Mouse (Mus musculus): ENCODE measurements around the gene Lyplal1. TPM values are rescaled to one million over a fixed set of nuclear protein-coding genes. Genes with fewer than 3 reads are reported as not detected.

Lyplal1 gene
- polyA plus RNA-seq (2015; fragmentation: Nextera tagmentation; extraction: Ambion mirVana) = 7.6 TPM in 2 replicates

- WGBS (ENCODE audit: insufficient replicate concordance) = 3% methylated on average over 44 of the region's 44 CpGs
Observed at GRCm38 (mm10) chr1:186116701-186117488, at the start of gene Lyplal1. Gene Lyplal1 (minus strand): TSS chr1:186117310.

DNA sequence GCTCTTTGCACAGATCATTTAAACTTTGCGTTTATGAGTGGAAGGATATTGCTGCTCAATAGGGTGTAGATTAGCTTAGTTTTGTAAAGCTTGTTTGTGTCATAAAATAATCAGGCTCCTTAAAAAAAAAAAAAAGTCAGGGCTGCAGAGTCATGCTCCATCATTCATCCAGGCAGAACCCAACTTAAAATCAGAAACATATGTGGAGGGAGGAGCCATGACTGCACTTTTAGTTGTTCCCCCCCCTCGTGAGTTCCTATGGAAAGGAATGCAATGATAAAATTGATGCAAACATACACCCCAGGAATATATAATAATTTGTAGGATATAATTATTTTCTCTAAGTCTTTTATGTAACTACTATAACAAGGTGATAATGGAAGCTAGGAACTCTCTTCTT is 46.5 kb upstream of the Lyplal1 start:
- Histone ChIP-seq H3K9ac (no peak overlapping the region), H3K36me3 (replicated peaks) (no peaks in the 10 kb centered on the region), H3K4me1 (replicated peaks) (no peaks in the 10 kb centered on the region), H3K9me3 (replicated peaks) (no peaks in the 10 kb centered on the region), H3K4me2 (no peak overlapping the region), H3K27ac (replicated peaks) (no peak overlapping the region), H3K4me3 (replicated peaks) (no peak overlapping the region), H3K27me3 (no peaks in the 10 kb centered on the region)
- 42% methylated on average over 2 of the region's 2 CpGs for WGBS (ENCODE audit: insufficient replicate concordance)
- no peak for ATAC-seq (ENCODE audit: insufficient read depth)

More at GRCm38 (mm10) chr1:186116701-186117488, at the start of gene Lyplal1:
- Histone ChIP-seq H3K36me3 (replicated peaks) (no peaks in the 10 kb centered on the region), H3K9ac (peak within 1 kb of the TSS; percentile 62), H3K27ac (replicated peaks) (no peak within 1 kb of the TSS), H3K27me3 (no peaks in the 10 kb centered on the region), H3K9me3 (replicated peaks) (no peaks in the 10 kb centered on the region), H3K4me3 (replicated peaks) (peak within 1 kb of the TSS; percentile 69), H3K4me2 (peak within 1 kb of the TSS; percentile 75), H3K4me1 (replicated peaks) (peaks cover 6% of the 10 kb centered on the region)
- ATAC-seq (ENCODE audit: insufficient read depth) = peak; percentile 90

DNA sequence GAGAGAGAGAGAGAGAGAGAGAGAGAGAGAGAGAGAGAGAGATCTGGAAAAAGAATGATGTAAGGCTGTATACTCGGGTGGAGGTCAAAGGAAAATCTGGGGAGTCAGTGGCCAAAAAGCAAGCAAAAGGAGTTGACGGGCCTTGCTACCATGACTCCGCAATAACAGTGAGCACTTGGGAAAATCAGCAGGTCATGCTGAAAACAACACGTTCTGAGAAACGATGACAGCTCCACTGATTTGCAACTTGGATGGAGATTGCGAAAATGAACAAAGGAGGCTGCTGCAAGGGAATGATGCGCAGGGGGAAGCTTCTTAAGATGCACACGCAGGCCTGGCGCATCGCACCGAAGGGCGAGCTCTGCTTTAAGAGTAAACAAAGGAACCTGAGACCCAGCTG is 46.1 kb upstream of the Lyplal1 start:
- Histone ChIP-seq H3K27me3 (no peaks in the 10 kb centered on the region), H3K4me3 (replicated peaks) (no peak overlapping the region), H3K9ac (no peak overlapping the region), H3K4me1 (replicated peaks) (no peaks in the 10 kb centered on the region), H3K36me3 (replicated peaks) (no peaks in the 10 kb centered on the region), H3K27ac (replicated peaks) (no peak overlapping the region), H3K4me2 (no peak overlapping the region), H3K9me3 (replicated peaks) (no peaks in the 10 kb centered on the region)
- ATAC-seq (ENCODE audit: insufficient read depth) = no peak
- WGBS (ENCODE audit: insufficient replicate concordance) = 69% methylated on average over 12 of the region's 12 CpGs

DNA sequence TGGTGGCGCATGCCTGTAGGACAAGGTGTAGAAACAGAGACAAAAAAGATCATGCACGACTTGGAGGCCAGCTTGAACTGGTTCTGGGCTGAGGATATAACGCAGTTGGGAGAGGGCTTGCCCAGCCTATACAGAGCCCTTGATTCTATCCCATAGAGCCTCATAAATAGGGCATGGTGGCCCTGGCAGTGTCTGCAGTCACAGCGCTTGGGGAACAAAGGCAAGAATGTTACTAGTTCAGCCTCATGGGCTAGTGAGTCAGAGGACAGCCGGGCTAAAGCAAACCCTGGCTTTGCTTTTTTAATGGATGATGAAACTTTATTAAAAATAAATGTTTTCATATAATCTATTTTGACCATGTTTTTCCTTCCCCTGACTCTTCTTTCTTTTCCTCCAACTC is 33.3 kb upstream of the Lyplal1 start:
- H3K4me3 ChIP-seq (replicated peaks) = no peak overlapping the region
- ATAC-seq (ENCODE audit: insufficient read depth) = no peak
- no peaks in the 10 kb centered on the region for H3K9me3 ChIP-seq (replicated peaks)
- H3K4me1 ChIP-seq (replicated peaks) = no peaks in the 10 kb centered on the region
- H3K27ac ChIP-seq (replicated peaks) = no peak overlapping the region
- H3K36me3 ChIP-seq (replicated peaks) = no peaks in the 10 kb centered on the region
- no peak overlapping the region for H3K4me2 ChIP-seq
- WGBS (ENCODE audit: insufficient replicate concordance) = 72% methylated on average over 5 of the region's 5 CpGs
- H3K27me3 ChIP-seq = no peaks in the 10 kb centered on the region
- H3K9ac ChIP-seq = no peak overlapping the region

GRCm38 (mm10) chr1:186145444-186145843 is 28.3 kb upstream of the Lyplal1 start:
- Histone ChIP-seq H3K4me2 (no peak overlapping the region), H3K4me3 (replicated peaks) (no peak overlapping the region), H3K9ac (no peak overlapping the region), H3K27me3 (no peaks in the 10 kb centered on the region), H3K36me3 (replicated peaks) (no peaks in the 10 kb centered on the region), H3K4me1 (replicated peaks) (no peaks in the 10 kb centered on the region), H3K27ac (replicated peaks) (no peak overlapping the region), H3K9me3 (replicated peaks) (no peaks in the 10 kb centered on the region)
- 58% methylated on average over 6 of the region's 6 CpGs for WGBS (ENCODE audit: insufficient replicate concordance)
- no peak for ATAC-seq (ENCODE audit: insufficient read depth)

DNA sequence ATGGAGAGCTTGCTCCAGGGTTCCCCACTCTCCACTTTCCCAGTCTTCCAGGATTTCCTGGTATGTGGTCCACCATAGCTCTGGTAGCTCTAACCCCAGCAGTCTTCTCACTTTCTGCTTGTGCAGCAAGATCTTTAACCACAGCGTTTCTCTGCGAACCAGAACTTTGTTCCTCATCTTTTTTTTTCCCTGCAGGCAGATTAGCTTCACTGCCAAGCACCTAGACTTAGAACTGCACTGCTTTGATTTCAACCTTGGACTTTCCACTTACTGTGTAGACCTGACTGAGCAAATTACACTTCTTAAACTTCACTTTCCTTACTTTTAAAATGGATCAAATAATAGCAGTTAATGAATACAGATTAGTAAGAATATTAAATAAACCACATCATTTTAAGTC is 23.1 kb upstream of the Lyplal1 start:
- WGBS (ENCODE audit: insufficient replicate concordance) = 36% methylated on average over 2 of the region's 2 CpGs
- no peaks in the 10 kb centered on the region for H3K4me1 ChIP-seq (replicated peaks)
- H3K27ac ChIP-seq (replicated peaks) = no peak overlapping the region
- H3K9me3 ChIP-seq (replicated peaks) = no peaks in the 10 kb centered on the region
- H3K9ac ChIP-seq = no peak overlapping the region
- no peak overlapping the region for H3K4me2 ChIP-seq
- no peaks in the 10 kb centered on the region for H3K36me3 ChIP-seq (replicated peaks)
- no peak overlapping the region for H3K4me3 ChIP-seq (replicated peaks)
- no peaks in the 10 kb centered on the region for H3K27me3 ChIP-seq
- no peak for ATAC-seq (ENCODE audit: insufficient read depth)

DNA sequence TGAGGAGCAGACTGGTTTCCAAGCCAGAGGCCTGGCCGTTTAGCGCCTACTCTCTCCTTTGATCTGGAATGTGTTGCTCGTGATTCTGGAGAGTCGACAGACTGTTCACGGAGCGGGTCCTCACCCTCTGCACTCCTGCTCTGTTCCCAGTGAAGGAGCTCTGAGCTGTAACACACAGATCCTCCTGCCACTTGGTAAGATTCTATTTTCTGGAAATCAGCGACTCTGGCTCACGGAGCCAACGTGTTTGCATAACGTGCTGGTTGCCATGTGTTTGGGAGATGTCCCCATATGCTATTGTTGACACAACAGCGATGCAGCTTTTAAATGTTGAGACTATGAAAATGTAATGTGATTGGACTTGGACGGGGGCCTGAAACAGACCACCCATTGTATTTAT is 20.8 kb upstream of the Lyplal1 start:
- 70% methylated on average over 12 of the region's 12 CpGs for WGBS (ENCODE audit: insufficient replicate concordance)
- no peak overlapping the region for H3K27ac ChIP-seq (replicated peaks)
- H3K4me2 ChIP-seq = no peak overlapping the region

DNA sequence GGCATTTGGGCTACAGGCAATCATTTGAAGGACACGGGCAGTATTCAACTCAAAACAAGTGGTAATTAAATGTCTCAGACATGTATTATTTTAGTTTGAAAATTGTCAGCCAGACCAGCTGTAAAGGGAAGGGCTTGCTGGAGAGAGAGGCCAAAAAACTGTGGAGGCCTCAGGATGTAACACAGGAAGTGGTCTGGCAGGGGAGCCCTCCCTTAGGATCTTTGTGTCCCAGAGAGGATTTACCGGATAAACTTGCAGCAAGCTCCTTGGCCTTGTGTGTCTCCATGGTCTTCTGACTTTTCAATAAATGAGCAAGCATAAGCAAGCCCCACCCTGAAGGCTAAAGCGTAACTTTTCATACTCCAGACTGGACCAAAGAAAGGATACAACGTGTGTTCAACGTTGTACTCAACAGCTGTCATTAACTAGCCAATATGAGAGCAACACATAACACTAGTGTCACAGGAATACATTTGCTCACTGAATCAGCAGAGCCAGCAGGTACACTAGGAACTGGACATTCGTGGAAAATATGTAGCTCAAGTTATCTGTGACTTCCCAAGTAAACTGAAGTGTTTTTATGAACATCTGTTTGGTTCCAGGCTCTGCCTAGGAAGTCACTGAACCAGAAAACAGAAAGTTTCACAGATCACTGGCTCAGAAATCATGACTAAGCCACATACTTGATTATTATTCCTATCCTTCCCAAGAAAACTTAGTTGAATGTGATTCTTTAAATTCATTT is 19.7 kb upstream of the Lyplal1 start:
- 40% methylated on average over 6 of the region's 6 CpGs for WGBS (ENCODE audit: insufficient replicate concordance)
- Histone ChIP-seq H3K9ac (no peak overlapping the region), H3K4me2 (no peak overlapping the region), H3K4me1 (replicated peaks) (no peaks in the 10 kb centered on the region), H3K27ac (replicated peaks) (no peak overlapping the region), H3K9me3 (replicated peaks) (no peaks in the 10 kb centered on the region), H3K36me3 (replicated peaks) (no peaks in the 10 kb centered on the region), H3K4me3 (replicated peaks) (no peak overlapping the region), H3K27me3 (no peaks in the 10 kb centered on the region)
- no peak for ATAC-seq (ENCODE audit: insufficient read depth)

More for the DNA sequence above, 20.8 kb upstream of the Lyplal1 start:
- Histone ChIP-seq H3K27me3 (no peaks in the 10 kb centered on the region), H3K36me3 (replicated peaks) (no peaks in the 10 kb centered on the region), H3K9me3 (replicated peaks) (no peaks in the 10 kb centered on the region), H3K4me1 (replicated peaks) (no peaks in the 10 kb centered on the region), H3K4me3 (replicated peaks) (no peak overlapping the region), H3K9ac (no peak overlapping the region)
- ATAC-seq (ENCODE audit: insufficient read depth) = no peak

GRCm38 (mm10) chr1:186131465-186131864 is 14.4 kb upstream of the Lyplal1 start:
- Histone ChIP-seq H3K27ac (replicated peaks) (no peak overlapping the region), H3K36me3 (replicated peaks) (no peaks in the 10 kb centered on the region), H3K4me2 (no peak overlapping the region), H3K9me3 (replicated peaks) (no peaks in the 10 kb centered on the region), H3K4me3 (replicated peaks) (no peak overlapping the region), H3K4me1 (replicated peaks) (no peaks in the 10 kb centered on the region), H3K9ac (no peak overlapping the region), H3K27me3 (no peaks in the 10 kb centered on the region)
- WGBS (ENCODE audit: insufficient replicate concordance) = 60% methylated on average over 3 of the region's 3 CpGs
- no peak for ATAC-seq (ENCODE audit: insufficient read depth)

DNA sequence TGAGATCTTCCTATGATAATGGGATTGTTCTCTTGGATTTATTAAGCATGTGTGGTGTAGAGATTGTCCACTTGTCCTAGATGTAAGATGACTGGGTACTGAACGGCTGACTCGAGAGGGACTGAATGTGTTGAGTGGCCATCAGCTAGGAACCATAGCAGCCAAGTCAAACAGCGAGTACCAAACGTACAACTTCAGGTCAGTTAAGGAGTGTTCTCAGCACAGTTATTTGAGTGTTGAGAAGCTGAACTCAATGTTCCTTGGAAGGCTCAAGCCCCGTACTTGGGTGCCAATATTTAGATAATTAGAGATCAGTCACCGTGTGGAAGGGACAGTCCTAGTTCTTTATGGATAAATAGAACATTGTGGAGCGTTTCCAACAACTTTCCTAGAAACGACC is 11.8 kb upstream of the Lyplal1 start:
- Histone ChIP-seq H3K4me1 (replicated peaks) (no peaks in the 10 kb centered on the region), H3K9me3 (replicated peaks) (no peaks in the 10 kb centered on the region), H3K27me3 (no peaks in the 10 kb centered on the region), H3K9ac (no peak overlapping the region), H3K4me2 (no peak overlapping the region), H3K27ac (replicated peaks) (no peak overlapping the region), H3K4me3 (replicated peaks) (no peak overlapping the region), H3K36me3 (replicated peaks) (no peaks in the 10 kb centered on the region)
- WGBS (ENCODE audit: insufficient replicate concordance) = 70% methylated on average over 8 of the region's 8 CpGs
- no peak for ATAC-seq (ENCODE audit: insufficient read depth)

DNA sequence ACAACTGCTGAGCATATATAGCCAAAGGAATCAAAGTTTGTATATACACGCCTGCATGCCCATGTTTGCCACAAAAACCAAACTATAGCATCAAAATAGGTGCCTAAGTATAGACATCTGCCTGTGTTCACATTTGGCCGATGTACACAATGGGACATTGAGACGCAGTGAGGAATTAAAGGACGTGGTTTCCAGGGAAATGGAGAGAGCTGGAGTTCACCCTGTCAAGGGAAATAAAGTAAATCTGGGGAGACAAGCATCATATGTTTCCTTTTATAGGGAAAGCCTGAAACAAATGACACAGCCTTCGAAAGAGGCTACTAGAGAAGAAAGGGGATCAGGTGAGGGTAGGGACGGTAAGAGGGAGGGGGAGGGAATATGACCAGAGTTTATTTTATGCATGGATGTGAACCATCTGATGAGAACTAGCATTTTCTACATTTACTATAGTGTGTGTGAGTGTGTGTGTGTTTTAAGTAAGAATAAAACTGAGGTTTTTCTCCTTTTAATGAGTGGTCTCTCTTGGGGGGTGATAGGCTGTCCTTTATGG is 9.3 kb upstream of the Lyplal1 start:
- Histone ChIP-seq H3K36me3 (replicated peaks) (no peaks in the 10 kb centered on the region), H3K27ac (replicated peaks) (no peak overlapping the region), H3K4me1 (replicated peaks) (no peaks in the 10 kb centered on the region), H3K9me3 (replicated peaks) (no peaks in the 10 kb centered on the region), H3K4me2 (no peak overlapping the region), H3K9ac (no peak overlapping the region), H3K27me3 (no peaks in the 10 kb centered on the region), H3K4me3 (replicated peaks) (no peak overlapping the region)
- ATAC-seq (ENCODE audit: insufficient read depth) = no peak
- WGBS (ENCODE audit: insufficient replicate concordance) = 62% methylated on average over 6 of the region's 6 CpGs

Data from liver, embryonic 15.5 days (tissue).